Mouse (Mus musculus) lung, postnatal 25 days (tissue): ENCODE measurements at regions not wholly inside any gene's neighbourhood (a gene's known extent, or its start where the extent isn't known, plus 50 kb on each side); places are given as distances from the start of the nearest gene placed in this dataset.
"Not testable (repeated sequence)": the region's sequence is repeated elsewhere in the genome, so short reads cannot be mapped to it uniquely, and the experiment has no call there.

Experiments
- DNase-seq: peaks from one replicate; pipeline ENCODE4 v3.0.0; 2022; ENCODE audit warnings: low spot score

GRCm38 (mm10) chr6:4149663-4150062 lies 62.9 kb upstream of the Bet1 start:
- no peak for DNase-seq

- DNase-seq = no peak
Measured at GRCm38 (mm10) chr6:4158293-4158692, 71.5 kb upstream of the Bet1 start.

GRCm38 (mm10) chr6:4163733-4164132 lies 77.0 kb upstream of the Bet1 start:
- no peak for DNase-seq

GRCm38 (mm10) chr6:4167112-4167511 lies 80.3 kb upstream of the Bet1 start:
- DNase-seq = peak; percentile 2

- DNase-seq = no peak
Measured at GRCm38 (mm10) chr6:4167757-4168156, 81.0 kb upstream of the Bet1 start.

GRCm38 (mm10) chr6:4171561-4171960 lies 84.8 kb upstream of the Bet1 start:
- no peak for DNase-seq

- no peak for DNase-seq
Measured at GRCm38 (mm10) chr6:4187683-4188082, 100.9 kb upstream of the Bet1 start.

- DNase-seq = not testable (repeated sequence)
Measured at GRCm38 (mm10) chr6:4190976-4191375, 104.2 kb upstream of the Bet1 start.

- DNase-seq = no peak
Measured at GRCm38 (mm10) chr6:4193286-4193685, 106.5 kb upstream of the Bet1 start.

GRCm38 (mm10) chr6:4201176-4201575 lies 114.4 kb upstream of the Bet1 start:
- no peak for DNase-seq

- DNase-seq = no peak
Measured at GRCm38 (mm10) chr6:4205681-4206080, 118.9 kb upstream of the Bet1 start.

- no peak for DNase-seq
Measured at GRCm38 (mm10) chr6:4245265-4246112, 158.7 kb upstream of the Bet1 start.

GRCm38 (mm10) chr6:4246113-4246419 lies 159.3 kb upstream of the Bet1 start:
- DNase-seq = no peak

- DNase-seq = no peak
Measured at GRCm38 (mm10) chr6:4276607-4277006, 189.8 kb upstream of the Bet1 start.

GRCm38 (mm10) chr6:4277245-4277890 lies 190.6 kb upstream of the Bet1 start:
- DNase-seq = no peak

GRCm38 (mm10) chr6:4291380-4291779 lies 204.6 kb upstream of the Bet1 start:
- no peak for DNase-seq

- DNase-seq = not testable (repeated sequence)
Measured at GRCm38 (mm10) chr6:4303410-4303809, 201.2 kb upstream of the Col1a2 start.

- DNase-seq = no peak
Measured at GRCm38 (mm10) chr6:4349953-4350352, 154.7 kb upstream of the Col1a2 start.

- no peak for DNase-seq
Measured at GRCm38 (mm10) chr6:4362220-4362619, 142.4 kb upstream of the Col1a2 start.

- no peak for DNase-seq
Measured at GRCm38 (mm10) chr6:4375465-4376037, 129.1 kb upstream of the Col1a2 start.

- DNase-seq = no peak
Measured at GRCm38 (mm10) chr6:4396808-4397207, 107.8 kb upstream of the Col1a2 start.

- no peak for DNase-seq
Measured at GRCm38 (mm10) chr6:4397695-4398598, 106.7 kb upstream of the Col1a2 start.
